Comparison of ENCODE assay signal across 8 mouse cellular contexts in genomic region chr9:43263946-43264451, GRCm38 (mm10). TPM values are rescaled to one million over a fixed set of nuclear protein-coding genes. Genes with fewer than 3 reads are reported as not detected.
DNase-seq lines count a peak whose midpoint lies in the region; ATAC-seq and TF ChIP-seq lines count a peak whose summit lies in the region.

No protein-coding gene starts in this region.

- H3K4me2 ChIP-seq in heart, embryonic 12.5 days = no peak overlapping the region

- H3K27ac ChIP-seq in heart, embryonic 12.5 days (ENCODE audit: poor library complexity, severe bottlenecking) = no peak overlapping the region
- peak overlapping the region; percentile 99 for H3K27ac ChIP-seq in liver, adult 2 months (replicated peaks; ENCODE audit: insufficient read depth, low read depth, low read length)

- no peak overlapping the region for H3K4me3 ChIP-seq in heart, embryonic 12.5 days
- H3K4me3 ChIP-seq in liver, adult 2 months (ENCODE audit: insufficient read depth, low read depth, low read length) = peak overlapping the region; percentile 18; the same call in 1 of the 2 replicates

- DNase-seq in heart, adult 11 months = peak; percentile 99
- DNase-seq in embryo, embryonic 11 days = peak; percentile 82
- DNase-seq in heart, postnatal 36 days = peak; percentile 56 to 66
- DNase-seq in liver, adult 2 months (ENCODE audit: extremely low read depth, low read depth, low spot score) = peak; percentile 99
- DNase-seq in frontal cortex, postnatal 10 days (ENCODE audit: low spot score in 2 of 2) = no peak
- no peak for DNase-seq in layer of hippocampus, adult 18-20 months (ENCODE audit: low spot score in 2 of 2)

- no peak for TF ChIP-seq CTCF in liver, adult 2 months (IDR thresholded peaks at IDR 0.05; ENCODE audit: low read depth, low read length)

- H3K4me1 ChIP-seq in heart, embryonic 12.5 days (replicated peaks) = peaks cover 21% of the 10 kb centered on the region
- peaks cover 40% of the 10 kb centered on the region for H3K4me1 ChIP-seq in liver, adult 2 months (ENCODE audit: control insufficient read depth, insufficient read depth, low read length)

- peaks cover 3% of the 10 kb centered on the region; the same call in 1 of the 2 replicates for H3K27me3 ChIP-seq in heart, embryonic 12.5 days (replicated peaks)
- H3K27me3 ChIP-seq in liver, adult 2 months (ENCODE audit: control insufficient read depth, insufficient read depth, low read length) = no peaks in the 10 kb centered on the region

- TF ChIP-seq POLR2A in liver, adult 2 months (IDR thresholded peaks at IDR 0.05; ENCODE audit: extremely low read depth, insufficient read depth, low read length) = peak; percentile 47; the same call in 1 of the 2 replicates

- H3K9ac ChIP-seq in heart, embryonic 12.5 days = no peak overlapping the region
- H3K9ac ChIP-seq in liver, adult 2 months (ENCODE audit: low read depth, low read length) = peak overlapping the region; percentile 75

- H3K79me2 ChIP-seq in liver, adult 2 months (ENCODE audit: control insufficient read depth, insufficient read depth, low read length) = no peaks in the 10 kb centered on the region; the same call in 1 of the 2 replicates

- H3K9me3 ChIP-seq in heart, embryonic 12.5 days (replicated peaks) = peaks cover 4% of the 10 kb centered on the region; the same call in 1 of the 2 replicates

- 34% methylated on average over 11 of the region's 11 CpGs for WGBS in heart, embryonic 12.5 days
- WGBS in liver, adult 2 months = 11% methylated on average over 11 of the region's 11 CpGs

- no peak; the same call in 1 of the 2 replicates for ATAC-seq in heart, embryonic 12.5 days (ENCODE audit: insufficient number of reproducible peaks, low FRiP score)
- ATAC-seq in inflammation-experienced regulatory T-cells, adult 6 months = no peak

- H3K36me3 ChIP-seq in heart, embryonic 12.5 days = no peaks in the 10 kb centered on the region
- no peaks in the 10 kb centered on the region for H3K36me3 ChIP-seq in liver, adult 2 months (ENCODE audit: control insufficient read depth, insufficient read depth, low read length)

- intact Hi-C loops in heart, postnatal 36 days (cut with DNase I) = no loop called here

RNA-seq across cellular contexts. Expression of gene Oaf, which starts 24.3 kb away (rescaled TPM):
- polyA plus RNA-seq in heart, embryonic 12.5 days (2016; fragmentation: Nextera tagmentation; extraction: Ambion mirVana) = 37.1 and 37.6 TPM in 2 replicates
- 1 to 10 TPM; 8.2 to 8.9 TPM for total RNA-seq in heart, postnatal 36 days (2021)
- 237 and 289 TPM in 2 replicates for total RNA-seq in liver, adult 2 months (2014; rRNA removed)
- polyA plus RNA-seq in liver, adult 2 months (2012; rRNA removed) = 243 and 326 TPM in 2 replicates
- polyA plus RNA-seq in inflammation-experienced regulatory T-cells, adult 6 months (2017; shearing (Covaris generic)) = 1 to 10 TPM in 1 of 3 experiments, under 1 TPM in 1, not detected in 1; 0.28 to 1.3 TPM
- total RNA-seq in layer of hippocampus, adult 18-20 months (2021) = 10 to 100 TPM; 19.2 to 20.3 TPM

RNA-seq across cellular contexts. Expression of gene Trim29, which starts 46.6 kb away (rescaled TPM):
- polyA plus RNA-seq in heart, embryonic 12.5 days (2016; fragmentation: Nextera tagmentation; extraction: Ambion mirVana) = 0.06 and 0.29 TPM in 2 replicates
- under 1 TPM in 1 of 2 experiments, not detected in 1; 0.11 TPM for total RNA-seq in heart, postnatal 36 days (2021)
- not detected in 2 replicates for total RNA-seq in liver, adult 2 months (2014; rRNA removed)
- not detected in 2 replicates for polyA plus RNA-seq in liver, adult 2 months (2012; rRNA removed)
- polyA plus RNA-seq in inflammation-experienced regulatory T-cells, adult 6 months (2017; shearing (Covaris generic)) = not detected
- under 1 TPM; 0.23 to 0.69 TPM for total RNA-seq in layer of hippocampus, adult 18-20 months (2021)

RNA-seq across cellular contexts. Expression of gene Pou2f3, which starts 53.8 kb away (rescaled TPM):
- not detected in 2 replicates for polyA plus RNA-seq in heart, embryonic 12.5 days (2016; fragmentation: Nextera tagmentation; extraction: Ambion mirVana)
- under 1 TPM; 0.14 to 0.27 TPM for total RNA-seq in heart, postnatal 36 days (2021)
- not detected in 2 replicates for total RNA-seq in liver, adult 2 months (2014; rRNA removed)
- not detected in 2 replicates for polyA plus RNA-seq in liver, adult 2 months (2012; rRNA removed)
- not detected for polyA plus RNA-seq in inflammation-experienced regulatory T-cells, adult 6 months (2017; shearing (Covaris generic))
- under 1 TPM; 0.38 to 0.52 TPM for total RNA-seq in layer of hippocampus, adult 18-20 months (2021)

Comparison
In these comparisons a context has a peak if more than half of its experiments do, and no peak if none do; other contexts are left out.
1. DNase-seq: peak in heart, adult 11 months (single experiment), embryo, embryonic 11 days (single experiment), heart, postnatal 36 days (2 of 2) and liver, adult 2 months (single experiment); none in frontal cortex, postnatal 10 days (0 of 2) and layer of hippocampus, adult 18-20 months (0 of 2).
2. RNA of gene Oaf, which starts 24.3 kb away (total RNA-seq): 237 to 289 TPM in liver, adult 2 months; 19.2 to 20.3 TPM in layer of hippocampus, adult 18-20 months and 8.2 to 8.9 TPM in heart, postnatal 36 days; every median in the first group is over 10 times any median in the second.